Mouse (Mus musculus) left cerebral cortex, postnatal 25 days (tissue): Measurements from ENCODE around the gene Scfd2. TPM values are rescaled to one million over a fixed set of nuclear protein-coding genes. Genes with fewer than 3 reads are reported as not detected.

ENCODE experiments used
- DNase-seq, 2 experiments: peaks; one replicate each; pipeline ENCODE4 v3.0.0; 2022; ENCODE audit warnings: low spot score in 2 of 2, mixed read lengths in 1 of 2
- intact Hi-C: fragments of 180-260 bp; cut with DNase I; formaldehyde crosslinking; loops from one replicate; pipeline ENCODE4 v1.15.1; 2025
- total RNA-seq, 2 experiments: library from RNA; stranded (reverse); gene quantifications; 2 replicates each; pipeline ENCODE4 v1.2.3; 2021

The Scfd2 gene
- total RNA-seq, 2 experiments from 2014 or later = 27.9 to 28.1 TPM

DNA sequence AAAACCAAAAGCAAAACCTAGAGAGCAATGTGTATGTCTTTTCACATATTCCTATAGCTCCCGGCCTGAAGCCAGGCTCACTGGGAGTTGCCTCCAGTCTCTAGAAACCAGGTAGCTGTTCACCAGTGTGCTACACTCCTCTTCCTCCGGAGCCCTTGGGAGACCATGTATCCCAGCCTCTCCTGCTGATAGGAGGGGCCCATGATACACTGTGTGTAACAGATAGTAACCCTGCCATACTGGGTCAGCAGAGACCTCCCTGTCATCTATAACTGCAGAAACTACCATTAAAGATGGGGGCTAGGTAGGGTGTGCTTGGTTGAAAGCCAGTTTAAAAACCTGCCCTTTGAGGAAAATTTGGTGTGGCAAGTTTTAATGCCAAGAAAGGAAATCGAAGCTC lies 214.4 kb downstream of the Scfd2 start:
- no peak for DNase-seq
- intact Hi-C loops = no loop called here

DNA sequence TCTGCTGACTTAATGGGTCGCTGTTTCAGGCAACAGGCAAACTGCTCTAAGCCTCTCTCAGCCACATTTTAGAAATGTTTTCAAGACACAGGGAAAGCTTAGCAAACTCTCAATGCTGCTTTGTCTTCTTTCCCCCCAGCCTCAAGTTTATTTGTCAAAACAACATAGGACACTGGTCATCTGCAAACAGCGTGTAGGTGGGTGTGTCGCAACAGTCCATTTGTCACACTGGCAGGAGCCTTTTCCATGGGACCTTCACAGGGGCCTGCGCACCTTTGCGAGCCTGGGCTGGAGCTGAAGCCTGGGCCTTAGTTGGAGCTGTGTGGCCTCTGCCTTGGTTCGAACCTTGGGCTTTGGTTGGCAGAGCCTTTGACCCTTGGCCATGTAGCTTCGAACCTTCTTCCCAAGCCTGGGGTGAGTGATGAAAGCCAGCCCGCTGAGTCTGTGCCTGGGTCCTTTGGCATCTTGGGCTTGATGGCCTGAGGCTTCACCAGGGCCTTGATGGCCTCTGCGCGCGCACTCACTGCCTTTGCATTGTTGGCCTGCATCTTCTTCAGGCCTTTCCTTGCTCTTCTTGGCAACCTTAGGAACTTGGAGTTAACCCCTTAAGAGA lies 215.1 kb downstream of the Scfd2 start:
- no peak for DNase-seq
- intact Hi-C loops = no loop called here

GRCm38 (mm10) chr5:74315471-74316245 lies 215.9 kb downstream of the Scfd2 start:
- intact Hi-C loops = no loop called here
- no peak for DNase-seq

DNA sequence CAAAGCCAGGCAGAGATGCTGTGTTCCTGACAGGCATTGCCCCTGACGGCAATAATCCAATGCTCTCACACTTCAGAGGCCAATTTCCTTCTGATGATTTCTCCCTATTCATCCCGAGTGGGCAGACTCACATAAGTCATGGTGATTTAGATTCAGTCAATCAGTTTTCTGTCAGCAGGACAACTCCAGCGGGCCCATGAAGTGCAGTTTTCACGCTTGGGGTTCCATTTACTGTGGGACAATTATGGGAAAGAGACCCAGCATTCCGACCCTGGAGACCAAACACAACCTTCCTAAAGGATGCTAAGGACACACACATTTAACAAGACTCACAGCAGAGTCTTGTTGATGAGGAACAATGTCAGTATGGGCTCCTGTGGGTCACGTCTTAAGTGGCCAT lies 217.1 kb downstream of the Scfd2 start:
- intact Hi-C loops = loop anchor here (5.0 kb wide), 2 partner anchors 118 to 223 kb away; partner anchors contain the start of gene Fip1l1
- DNase-seq = no peak

DNA sequence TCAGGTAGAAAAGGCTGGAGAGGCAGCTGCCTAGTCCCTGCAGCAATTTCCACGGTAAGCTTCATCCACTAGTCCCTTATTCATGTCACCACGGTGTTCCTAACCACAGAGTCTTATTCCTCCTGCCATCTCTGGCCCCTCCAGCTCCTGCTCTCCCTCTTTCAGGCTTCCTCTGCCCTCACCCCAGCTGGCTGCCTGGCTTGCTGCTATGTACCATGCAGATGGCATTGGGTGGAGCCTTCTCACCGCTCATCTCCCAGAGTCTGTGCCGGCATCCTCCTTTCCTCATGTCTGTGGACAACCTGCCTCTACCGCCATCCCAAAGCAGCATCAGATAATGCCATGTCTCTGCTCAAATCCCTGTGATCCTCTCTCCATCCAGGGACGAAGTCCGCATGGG lies 218.0 kb downstream of the Scfd2 start:
- DNase-seq = no peak
- intact Hi-C loops = loop anchor here (5.0 kb wide), 2 partner anchors 119 to 224 kb away; partner anchors contain the start of gene Fip1l1

DNA sequence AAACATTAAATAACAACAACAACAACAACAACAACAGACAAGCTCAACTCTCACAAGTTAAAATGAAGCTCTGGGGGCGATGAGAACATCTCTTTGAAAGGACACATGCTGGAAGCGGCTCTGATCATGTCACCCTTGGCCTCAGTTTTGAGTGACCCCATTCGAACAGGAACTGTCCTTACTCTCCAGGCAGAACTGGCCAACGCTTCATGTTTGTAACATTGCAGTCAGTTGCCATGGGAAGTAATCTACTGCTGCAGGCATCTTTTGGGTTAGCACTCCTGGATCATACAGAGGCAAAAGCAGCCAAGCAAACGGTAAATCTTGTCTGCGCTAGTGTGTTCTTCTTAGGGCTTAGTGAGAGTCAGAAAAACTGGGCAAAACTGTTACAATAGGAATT lies 219.7 kb downstream of the Scfd2 start:
- intact Hi-C loops = loop anchor here (2.0 to 5.0 kb wide), 3 partner anchors 120 to 845 kb away; partner anchors contain the start of gene Fip1l1
- DNase-seq = no peak

DNA sequence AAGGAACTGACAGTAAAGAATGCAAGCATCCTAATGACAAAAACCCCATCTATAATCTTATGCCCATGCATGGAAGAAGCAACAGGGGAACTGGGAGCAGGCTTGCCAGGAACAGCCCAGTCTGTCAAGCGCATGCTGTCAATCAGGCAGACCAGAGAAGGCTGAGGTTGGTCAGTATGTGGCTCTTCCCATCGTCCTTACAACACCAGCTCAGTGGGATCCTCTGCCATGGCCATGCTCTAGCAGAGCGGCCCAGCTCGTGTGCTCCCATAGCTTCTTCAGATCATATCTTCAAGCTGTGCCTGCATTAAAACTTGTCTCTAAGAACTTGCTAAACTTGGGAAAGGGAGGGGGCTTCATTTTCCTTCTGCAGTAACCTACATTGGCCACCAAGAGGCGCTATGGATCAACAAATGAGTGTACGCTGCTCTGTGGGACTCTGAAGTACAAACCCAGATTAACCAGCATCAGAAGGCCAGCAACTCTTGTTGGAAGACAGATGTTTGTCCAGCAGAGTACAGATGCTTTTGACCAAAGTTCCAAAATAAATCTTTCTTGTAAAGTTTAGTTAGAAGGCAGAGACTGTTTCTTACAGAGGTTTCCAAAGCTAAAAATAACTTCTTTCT lies 220.2 kb downstream of the Scfd2 start:
- intact Hi-C loops = loop anchor here (2.0 to 5.0 kb wide), 3 partner anchors 121 to 845 kb away; partner anchors contain the start of gene Fip1l1
- DNase-seq = peak; percentile 45 to 58

DNA sequence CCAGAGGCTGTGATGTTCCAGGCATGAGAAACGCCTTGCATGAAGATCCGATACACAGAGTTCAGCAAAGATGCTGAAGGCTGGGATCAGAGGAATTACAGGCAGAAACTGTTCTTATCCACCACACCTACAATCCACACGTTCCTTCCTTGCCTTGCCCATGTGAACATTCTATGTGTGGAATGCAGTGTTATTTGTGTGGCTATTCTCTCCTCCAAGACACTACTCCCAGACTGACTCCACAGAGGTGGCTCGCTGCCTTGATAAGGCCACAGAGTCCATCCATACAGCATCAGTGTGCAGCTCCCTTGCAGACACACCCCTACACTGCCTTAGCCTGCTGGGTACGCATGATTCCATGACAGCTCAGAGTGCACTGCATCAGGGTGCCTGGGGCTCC lies 221.5 kb downstream of the Scfd2 start:
- intact Hi-C loops = loop anchor here (2.0 to 5.0 kb wide), 3 partner anchors 122 to 847 kb away; partner anchors contain the start of gene Fip1l1
- no peak for DNase-seq

GRCm38 (mm10) chr5:74307242-74307641 lies 224.3 kb downstream of the Scfd2 start:
- no peak for DNase-seq
- intact Hi-C loops = no loop called here

GRCm38 (mm10) chr5:74305533-74306189 lies 225.9 kb downstream of the Scfd2 start:
- intact Hi-C loops = no loop called here
- no peak for DNase-seq

GRCm38 (mm10) chr5:74304767-74305166 lies 226.8 kb downstream of the Scfd2 start:
- intact Hi-C loops = no loop called here

DNA sequence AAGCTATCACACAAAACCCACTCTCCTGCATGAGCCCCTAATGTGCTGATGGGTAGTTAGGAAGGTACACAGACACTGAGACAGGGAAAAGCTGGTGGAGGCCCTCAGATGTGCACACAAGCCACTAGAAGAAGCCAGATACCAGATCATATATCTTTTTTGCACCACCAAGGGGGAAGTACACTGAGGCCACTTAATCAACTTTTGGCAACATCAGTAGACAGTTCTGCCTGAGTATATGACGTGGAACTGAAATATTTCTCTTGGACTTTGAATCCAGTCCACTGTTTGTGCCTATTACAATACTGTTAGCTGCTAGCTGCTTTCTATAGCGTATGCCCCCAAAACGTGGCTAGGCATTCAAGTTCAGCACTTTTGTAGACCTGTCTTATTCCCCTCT lies 229.2 kb downstream of the Scfd2 start:
- intact Hi-C loops = no loop called here
- DNase-seq = no peak

More at GRCm38 (mm10) chr5:74304767-74305166, 226.8 kb downstream of the Scfd2 start:
- no peak for DNase-seq

DNA sequence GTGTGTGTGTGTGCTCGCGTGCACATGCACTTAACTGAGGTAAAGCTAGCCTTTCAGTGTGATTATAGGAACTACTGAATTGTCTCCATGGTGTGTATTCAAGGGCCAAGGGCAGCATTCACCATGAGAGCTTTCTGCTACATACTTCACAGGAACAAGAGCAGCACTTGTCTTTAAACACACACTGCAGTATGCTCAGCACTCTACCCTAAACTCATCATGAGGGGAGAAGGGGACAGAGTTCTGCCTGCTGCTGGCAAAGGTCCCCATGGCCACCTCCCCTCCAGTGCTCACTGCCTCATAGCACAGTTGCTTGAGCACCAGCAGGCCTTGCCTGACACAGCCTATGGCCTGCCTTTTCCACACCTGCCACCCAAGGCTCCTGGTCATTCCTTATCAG lies 230.1 kb downstream of the Scfd2 start:
- intact Hi-C loops = no loop called here

DNA sequence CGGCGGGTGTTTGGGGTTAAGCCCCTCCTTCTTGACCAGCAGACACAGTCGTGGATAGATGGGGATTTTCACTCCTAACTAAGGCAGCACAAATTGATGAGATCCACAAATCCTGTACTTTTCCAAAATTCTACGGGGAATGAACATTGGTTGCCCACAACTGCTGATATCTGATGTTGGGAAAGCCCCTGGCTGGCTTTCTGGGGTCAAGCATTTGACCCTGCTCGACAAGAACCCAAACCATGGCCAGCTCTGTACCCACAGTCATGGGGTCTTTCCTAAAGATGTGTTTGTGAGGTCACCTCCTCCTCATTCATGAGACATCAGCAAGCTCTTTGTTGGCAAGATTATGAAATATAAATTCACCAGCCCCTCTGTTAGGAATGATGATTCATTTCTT lies 230.6 kb downstream of the Scfd2 start:
- no peak for DNase-seq
- intact Hi-C loops = no loop called here

More for the DNA sequence above, 230.1 kb downstream of the Scfd2 start:
- no peak for DNase-seq

- intact Hi-C loops = no loop called here
- DNase-seq = peak in 1 of 2 experiments; percentile 58
These were observed 231.4 kb downstream of the Scfd2 start for GRCm38 (mm10) chr5:74300140-74300539.

GRCm38 (mm10) chr5:74297113-74297512 lies 234.4 kb downstream of the Scfd2 start:
- intact Hi-C loops = no loop called here
- DNase-seq = no peak

GRCm38 (mm10) chr5:74296096-74296495 lies 235.5 kb downstream of the Scfd2 start:
- no peak for DNase-seq
- intact Hi-C loops = no loop called here

DNA sequence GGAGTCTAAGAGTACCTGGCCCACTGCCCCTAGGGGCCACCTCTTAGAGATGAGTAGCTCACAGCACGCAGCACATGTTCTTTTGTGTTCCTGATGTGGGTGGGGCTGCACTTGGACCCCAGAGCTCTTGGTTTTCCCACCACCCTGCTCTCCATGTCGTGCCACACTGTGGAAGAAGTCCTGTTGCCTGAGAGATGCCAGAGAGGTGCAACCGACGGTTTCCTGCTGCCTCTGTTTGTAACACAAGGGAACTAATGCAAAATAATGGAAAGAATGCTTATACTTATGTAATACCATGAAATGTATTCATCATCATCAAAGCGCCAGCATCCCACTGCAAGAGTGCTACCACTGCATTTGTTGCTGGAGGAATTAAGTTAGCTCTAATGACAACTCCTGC lies 238.0 kb downstream of the Scfd2 start:
- intact Hi-C loops = no loop called here
- no peak for DNase-seq

GRCm38 (mm10) chr5:74292050-74292449 lies 239.5 kb downstream of the Scfd2 start:
- intact Hi-C loops = no loop called here
- DNase-seq = no peak

- no peak for DNase-seq
These were observed 240.0 kb downstream of the Scfd2 start for GRCm38 (mm10) chr5:74291575-74291974.

More at GRCm38 (mm10) chr5:74291575-74291974, 240.0 kb downstream of the Scfd2 start:
- intact Hi-C loops = no loop called here
